ENCODE assay signal across 9 mouse cellular contexts in genomic region chr4:126839873-126840272, GRCm38 (mm10).
A peak's percentile ranks its signal among the peaks of the same experiment; 100 is the strongest.
DNase-seq lines count a peak whose midpoint lies in the region; ATAC-seq and TF ChIP-seq lines count a peak whose summit lies in the region.
"Had no signal": no experiment of that assay in that cellular context is flagged by ENCODE, and none has a peak within 500 bp of the region (broad histone marks: within the 10 kb centered on the region; RNA-seq: fewer than 3 reads in every experiment).

No protein-coding gene starts in this region.

- peak; percentile 71 for DNase-seq in G1E (ENCODE audit: low spot score)
- DNase-seq in brain, embryonic 14.5 days (ENCODE audit: low read depth) = peak; percentile 86
- peak; percentile 82 to 91 for DNase-seq in heart, postnatal 36 days
- peak; percentile 85 for DNase-seq in layer of hippocampus, adult 9-11 months
- DNase-seq in lung, postnatal 10 days = peak; percentile 87
- DNase-seq in retina, embryonic 14.5 days (ENCODE audit: low spot score) = peak; percentile 94
- DNase-seq in thymus, postnatal 14 days = peak; percentile 79

- peak; percentile 54; the same call in 1 of the 2 replicates for ATAC-seq in G1E (ENCODE audit: extremely low read depth, insufficient number of reproducible peaks, low FRiP score, poor library complexity, severe bottlenecking)
- ATAC-seq in erythroid progenitor cell, adult 5-6 weeks (replicated peaks; ENCODE audit: low FRiP score, poor library complexity, severe bottlenecking) = peak; percentile 72

- H3K9me3 ChIP-seq in G1E (replicated peaks) = no peaks in the 10 kb centered on the region
- H3K9me3 ChIP-seq: megakaryocyte, embryonic 14.5 days had no signal

- no peak for TF ChIP-seq POLR2A in brain, embryonic 14.5 days (IDR thresholded peaks at IDR 0.05; ENCODE audit: borderline replicate concordance, extremely low read depth, insufficient read depth, insufficient read length, poor library complexity, severe bottlenecking)

- no peaks in the 10 kb centered on the region for H3K27me3 ChIP-seq in G1E (ENCODE audit: insufficient read depth, low read length)
- H3K27me3 ChIP-seq: megakaryocyte, embryonic 14.5 days had no signal

- TF ChIP-seq CTCF in G1E (IDR thresholded peaks at IDR 0.05; ENCODE audit: low read depth, low read length) = peak; percentile 92
- peak; percentile 94 for TF ChIP-seq CTCF in brain, embryonic 14.5 days (IDR thresholded peaks at IDR 0.05; ENCODE audit: borderline replicate concordance, extremely low read depth, insufficient read depth, insufficient read length)

- intact Hi-C loops in heart, postnatal 36 days (cut with DNase I) = loop anchor here (1.0 to 2.0 kb wide), 3 partner anchors 95 to 285 kb away; no protein-coding TSS in a partner anchor

- H3K4me1 ChIP-seq in G1E (ENCODE audit: insufficient read depth, low read depth, low read length) = no peaks in the 10 kb centered on the region

- no peak overlapping the region for H3K4me3 ChIP-seq in G1E (ENCODE audit: low read depth, low read length)
- H3K4me3 ChIP-seq: megakaryocyte, embryonic 14.5 days had no signal

- peaks cover 92% of the 10 kb centered on the region for H3K36me3 ChIP-seq in G1E (replicated peaks)
